Mouse (Mus musculus): ENCODE data around the gene Spr.

DNA sequence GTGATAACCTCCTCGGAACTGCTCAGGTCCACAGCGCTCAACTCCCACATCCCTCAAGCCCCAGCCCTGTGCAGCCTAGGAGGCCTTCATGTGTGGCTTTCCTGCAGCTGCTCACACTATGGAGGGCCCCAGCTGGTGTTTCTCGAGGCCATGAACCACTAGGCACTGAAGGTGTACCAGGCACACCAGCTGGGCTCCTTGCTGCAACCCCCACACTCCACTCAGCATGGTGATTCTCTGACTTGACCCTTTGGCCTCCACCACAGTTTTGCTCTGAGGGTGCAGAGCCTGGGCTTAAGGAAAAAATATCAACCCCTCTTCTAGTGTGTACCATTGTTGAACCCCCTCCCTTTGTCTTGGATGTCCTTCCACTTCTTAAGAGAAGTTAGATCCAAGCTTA, 34.2 kb downstream of the Spr start:
- TF ChIP-seq MYC (IDR thresholded peaks at IDR 0.05; ENCODE audit: low read depth, low read length) (no peak), TBP (conservative IDR thresholded peaks at IDR 0.05; ENCODE audit: low read depth, low read length) (no peak), MAZ (IDR thresholded peaks at IDR 0.05; ENCODE audit: low read depth, low read length) (no peak), CTCF (conservative IDR thresholded peaks at IDR 0.05 in 1 of 2, IDR thresholded peaks at IDR 0.05 in 1 of 2; ENCODE audit: low read depth in 2 of 2, low read length in 2 of 2) (no peak), HCFC1 (IDR thresholded peaks at IDR 0.05; ENCODE audit: low read depth, low read length) (no peak), MAX (IDR thresholded peaks at IDR 0.05; ENCODE audit: low read length) (no peak), POLR2A (IDR thresholded peaks at IDR 0.05; ENCODE audit: low read depth, low read length) (no peak), SIN3A (IDR thresholded peaks at IDR 0.05; ENCODE audit: low read length) (no peak), NELFE (IDR thresholded peaks at IDR 0.05; ENCODE audit: low read depth, low read length) (no peak), E2F4 (IDR thresholded peaks at IDR 0.05; ENCODE audit: insufficient replicate concordance, low read depth, low read length) (no peak)

All from CH12.LX (cell line).